Mouse (Mus musculus): ENCODE measurements around the gene Nisch.

GRCm38 (mm10) chr14:31137281-31137595 is 79.5 kb downstream of the Nisch start:
- TF ChIP-seq POLR2A (IDR thresholded peaks at IDR 0.05; ENCODE audit: low read depth, low read length) = no peak
- TF ChIP-seq CTCF (IDR thresholded peaks at IDR 0.05; ENCODE audit: borderline replicate concordance, insufficient read depth, low read length) = no peak
